Mouse (Mus musculus): Measurements from ENCODE around the gene Zfp804a. TPM values are rescaled to one million over a fixed set of nuclear protein-coding genes. Genes with fewer than 3 reads are reported as not detected.

Gene Zfp804a
- polyA plus RNA-seq, 1 experiment from 2014 or later: 0.53 TPM

GRCm38 (mm10) chr2:82119577-82119976 lies 66.6 kb downstream of the Zfp804a start:
- Histone ChIP-seq H3K4me3 (replicated peaks) (no peak overlapping the region), H3K9ac (no peak overlapping the region), H3K27me3 (no peaks in the 10 kb centered on the region), H3K9me3 (replicated peaks) (no peaks in the 10 kb centered on the region), H3K4me2 (no peak overlapping the region), H3K36me3 (no peaks in the 10 kb centered on the region), H3K4me1 (no peaks in the 10 kb centered on the region), H3K27ac (no peak overlapping the region)
- no peak for ATAC-seq (replicated peaks; ENCODE audit: low FRiP score)
- WGBS: 40% methylated on average over 2 of the region's 2 CpGs

GRCm38 (mm10) chr2:82178693-82179092 lies 125.7 kb downstream of the Zfp804a start:
- Histone ChIP-seq H3K9me3 (replicated peaks) (no peaks in the 10 kb centered on the region), H3K4me1 (no peaks in the 10 kb centered on the region), H3K4me3 (replicated peaks) (no peak overlapping the region), H3K27ac (no peak overlapping the region), H3K4me2 (no peak overlapping the region), H3K9ac (no peak overlapping the region), H3K36me3 (no peaks in the 10 kb centered on the region), H3K27me3 (no peaks in the 10 kb centered on the region)
- no peak for ATAC-seq (replicated peaks; ENCODE audit: low FRiP score)
- 85% methylated on average over 2 of the region's 2 CpGs for WGBS

GRCm38 (mm10) chr2:82181010-82181409 lies 128.0 kb downstream of the Zfp804a start:
- Histone ChIP-seq H3K9ac (no peak overlapping the region), H3K27me3 (no peaks in the 10 kb centered on the region), H3K27ac (no peak overlapping the region), H3K9me3 (replicated peaks) (no peaks in the 10 kb centered on the region), H3K4me2 (no peak overlapping the region), H3K4me1 (no peaks in the 10 kb centered on the region), H3K36me3 (no peaks in the 10 kb centered on the region), H3K4me3 (replicated peaks) (no peak overlapping the region)
- 98% methylated on average over 1 of the region's 1 CpGs for WGBS
- ATAC-seq (replicated peaks; ENCODE audit: low FRiP score): no peak

- no peaks in the 10 kb centered on the region for H3K27me3 ChIP-seq
- ATAC-seq (replicated peaks; ENCODE audit: low FRiP score): no peak
- WGBS: 91% methylated on average over 5 of the region's 5 CpGs
- H3K27ac ChIP-seq: no peak overlapping the region
- H3K4me1 ChIP-seq: no peaks in the 10 kb centered on the region
- no peaks in the 10 kb centered on the region for H3K9me3 ChIP-seq (replicated peaks)
- H3K4me3 ChIP-seq (replicated peaks): no peak overlapping the region
- H3K4me2 ChIP-seq: no peak overlapping the region
- no peak overlapping the region for H3K9ac ChIP-seq
- H3K36me3 ChIP-seq: no peaks in the 10 kb centered on the region
These were observed 146.9 kb downstream of the Zfp804a start for GRCm38 (mm10) chr2:82199901-82200300.

GRCm38 (mm10) chr2:82200616-82201015 lies 147.6 kb downstream of the Zfp804a start:
- Histone ChIP-seq H3K9ac (no peak overlapping the region), H3K27ac (no peak overlapping the region), H3K36me3 (no peaks in the 10 kb centered on the region), H3K27me3 (no peaks in the 10 kb centered on the region), H3K4me3 (replicated peaks) (no peak overlapping the region), H3K4me2 (no peak overlapping the region), H3K9me3 (replicated peaks) (no peaks in the 10 kb centered on the region), H3K4me1 (no peaks in the 10 kb centered on the region)
- ATAC-seq (replicated peaks; ENCODE audit: low FRiP score): no peak
- whole genome bisulfite sequencing: 59% methylated on average over 5 of the region's 5 CpGs

GRCm38 (mm10) chr2:82210605-82211004 lies 157.6 kb downstream of the Zfp804a start:
- no peak overlapping the region for H3K4me2 ChIP-seq
- WGBS: 91% methylated on average over 1 of the region's 1 CpGs
- no peak overlapping the region for H3K9ac ChIP-seq
- H3K27ac ChIP-seq: no peak overlapping the region
- no peak for ATAC-seq (replicated peaks; ENCODE audit: low FRiP score)
- H3K36me3 ChIP-seq: no peaks in the 10 kb centered on the region
- no peaks in the 10 kb centered on the region for H3K27me3 ChIP-seq
- H3K4me1 ChIP-seq: no peaks in the 10 kb centered on the region
- H3K9me3 ChIP-seq (replicated peaks): no peaks in the 10 kb centered on the region; the same call in 1 of the 2 replicates
- no peak overlapping the region for H3K4me3 ChIP-seq (replicated peaks)

- H3K9me3 ChIP-seq (replicated peaks): no peaks in the 10 kb centered on the region; the same call in 1 of the 2 replicates
- H3K4me3 ChIP-seq (replicated peaks): no peak overlapping the region
- no peak for ATAC-seq (replicated peaks; ENCODE audit: low FRiP score)
These were observed 158.9 kb downstream of the Zfp804a start for GRCm38 (mm10) chr2:82211972-82212371.

GRCm38 (mm10) chr2:82217873-82218272 lies 164.9 kb downstream of the Zfp804a start:
- Histone ChIP-seq H3K4me2 (no peak overlapping the region), H3K27ac (no peak overlapping the region), H3K36me3 (no peaks in the 10 kb centered on the region), H3K27me3 (no peaks in the 10 kb centered on the region), H3K4me1 (no peaks in the 10 kb centered on the region), H3K9ac (no peak overlapping the region), H3K9me3 (replicated peaks) (no peaks in the 10 kb centered on the region; the same call in 1 of the 2 replicates), H3K4me3 (replicated peaks) (no peak overlapping the region)
- no peak for ATAC-seq (replicated peaks; ENCODE audit: low FRiP score)
- WGBS: 67% methylated on average over 2 of the region's 2 CpGs

More at GRCm38 (mm10) chr2:82211972-82212371, 158.9 kb downstream of the Zfp804a start:
- no peaks in the 10 kb centered on the region for H3K36me3 ChIP-seq
- no peaks in the 10 kb centered on the region for H3K27me3 ChIP-seq
- H3K4me2 ChIP-seq: no peak overlapping the region
- H3K4me1 ChIP-seq: no peaks in the 10 kb centered on the region
- H3K27ac ChIP-seq: no peak overlapping the region
- no peak overlapping the region for H3K9ac ChIP-seq
- 74% methylated on average over 1 of the region's 1 CpGs for WGBS

GRCm38 (mm10) chr2:82246020-82246419 lies 193.0 kb downstream of the Zfp804a start:
- H3K4me1 ChIP-seq: no peaks in the 10 kb centered on the region
- no peak overlapping the region for H3K4me2 ChIP-seq
- no peak for ATAC-seq (replicated peaks; ENCODE audit: low FRiP score)
- H3K9ac ChIP-seq: no peak overlapping the region
- H3K36me3 ChIP-seq: no peaks in the 10 kb centered on the region
- H3K9me3 ChIP-seq (replicated peaks): no peaks in the 10 kb centered on the region
- no peak overlapping the region for H3K27ac ChIP-seq
- no peak overlapping the region for H3K4me3 ChIP-seq (replicated peaks)
- H3K27me3 ChIP-seq: no peaks in the 10 kb centered on the region

- ATAC-seq (replicated peaks; ENCODE audit: low FRiP score): no peak
- Histone ChIP-seq H3K4me2 (no peak overlapping the region), H3K4me3 (replicated peaks) (no peak overlapping the region), H3K27me3 (no peaks in the 10 kb centered on the region), H3K9ac (no peak overlapping the region), H3K27ac (no peak overlapping the region), H3K9me3 (replicated peaks) (no peaks in the 10 kb centered on the region), H3K36me3 (no peaks in the 10 kb centered on the region), H3K4me1 (no peaks in the 10 kb centered on the region)
These were observed 194.0 kb downstream of the Zfp804a start for GRCm38 (mm10) chr2:82246902-82247522.

- Histone ChIP-seq H3K4me3 (replicated peaks) (no peak overlapping the region), H3K9ac (no peak overlapping the region), H3K27me3 (no peaks in the 10 kb centered on the region), H3K9me3 (replicated peaks) (no peaks in the 10 kb centered on the region), H3K4me2 (no peak overlapping the region), H3K27ac (no peak overlapping the region), H3K4me1 (no peaks in the 10 kb centered on the region), H3K36me3 (no peaks in the 10 kb centered on the region)
- ATAC-seq (replicated peaks; ENCODE audit: low FRiP score): no peak
- 69% methylated on average over 5 of the region's 5 CpGs for WGBS
These were observed 200.4 kb downstream of the Zfp804a start for GRCm38 (mm10) chr2:82253382-82253781.

- no peaks in the 10 kb centered on the region for H3K36me3 ChIP-seq
- ATAC-seq (replicated peaks; ENCODE audit: low FRiP score): no peak
- H3K27ac ChIP-seq: no peak overlapping the region
- no peak overlapping the region for H3K4me3 ChIP-seq (replicated peaks)
- WGBS: 77% methylated on average over 2 of the region's 2 CpGs
- H3K9me3 ChIP-seq (replicated peaks): no peaks in the 10 kb centered on the region
- no peaks in the 10 kb centered on the region for H3K4me1 ChIP-seq
- no peak overlapping the region for H3K9ac ChIP-seq
- H3K27me3 ChIP-seq: no peaks in the 10 kb centered on the region
- H3K4me2 ChIP-seq: no peak overlapping the region
These were observed 229.7 kb downstream of the Zfp804a start for GRCm38 (mm10) chr2:82282591-82283269.

Data from kidney, embryonic 15.5 days (tissue).